Mouse (Mus musculus) liver, embryonic 15.5 days (tissue): ENCODE measurements around the gene Ankrd33b. TPM values are rescaled to one million over a fixed set of nuclear protein-coding genes. Genes with fewer than 3 reads are reported as not detected.

Experiments used
- ATAC-seq: fragments of 200-750 bp; cut with Nextera tagmentation; 2 replicates; pipeline ENCODE4 v1.8.0; 2017; ENCODE audit warnings: moderate number of reproducible peaks, mild to moderate bottlenecking, moderate library complexity; ENCODE audit not compliant: insufficient read depth
- H3K27ac ChIP-seq: fragments of 300-500 bp; sonication (generic); replicated peaks from 2 replicates; pipeline ENCODE4 v1.5.1; 2015; ENCODE audit warnings: mild to moderate bottlenecking, inconsistent platforms
- H3K27me3 ChIP-seq: fragments of 300-500 bp; sonication (generic); 2 replicates; pipeline ENCODE4 v1.6.1; 2015; ENCODE audit warnings: mild to moderate bottlenecking, inconsistent platforms
- H3K36me3 ChIP-seq: fragments of 300-500 bp; sonication (generic); replicated peaks from 2 replicates; pipeline ENCODE4 v1.6.1; 2015; ENCODE audit warnings: moderate library complexity, mild to moderate bottlenecking, inconsistent platforms
- H3K4me1 ChIP-seq: fragments of 300-500 bp; sonication (generic); replicated peaks from 2 replicates; pipeline ENCODE4 v1.6.1; 2015; ENCODE audit warnings: inconsistent platforms
- H3K4me2 ChIP-seq: fragments of 300-500 bp; sonication (generic); 2 replicates; pipeline ENCODE4 v1.6.1; 2015; ENCODE audit warnings: moderate library complexity, mild to moderate bottlenecking, inconsistent platforms
- H3K4me3 ChIP-seq: fragments of 300-500 bp; sonication (generic); replicated peaks from 2 replicates; pipeline ENCODE4 v1.5.1; 2015; ENCODE audit warnings: mild to moderate bottlenecking, inconsistent platforms
- H3K9ac ChIP-seq: fragments of 300-500 bp; sonication (generic); 2 replicates; pipeline ENCODE4 v1.6.1; 2015; ENCODE audit warnings: moderate library complexity, mild to moderate bottlenecking, inconsistent platforms
- H3K9me3 ChIP-seq: fragments of 300-500 bp; sonication (generic); replicated peaks from 2 replicates; pipeline ENCODE4 v1.6.1; 2016; ENCODE audit warnings: inconsistent platforms
- WGBS: fragments of 180-500 bp; shearing (Covaris S2); methylation state at CpG from one replicate; pipeline ENCODE4 v1.1.7; 2015; ENCODE audit warnings: mixed read lengths; ENCODE audit not compliant: insufficient replicate concordance; 5-methylcytosine and 5-hydroxymethylcytosine counted together
- polyA plus RNA-seq: library from polyadenylated mRNA; unstranded; fragments of >200 nt; fragmentation: Nextera tagmentation; extraction: Ambion mirVana; gene quantifications from 2 replicates; pipeline ENCODE4 v1.2.1, GENCODE M21; 2015

Ankrd33b gene
- polyA plus RNA-seq, 1 experiment from 2014 or later = 0.62 TPM

DNA sequence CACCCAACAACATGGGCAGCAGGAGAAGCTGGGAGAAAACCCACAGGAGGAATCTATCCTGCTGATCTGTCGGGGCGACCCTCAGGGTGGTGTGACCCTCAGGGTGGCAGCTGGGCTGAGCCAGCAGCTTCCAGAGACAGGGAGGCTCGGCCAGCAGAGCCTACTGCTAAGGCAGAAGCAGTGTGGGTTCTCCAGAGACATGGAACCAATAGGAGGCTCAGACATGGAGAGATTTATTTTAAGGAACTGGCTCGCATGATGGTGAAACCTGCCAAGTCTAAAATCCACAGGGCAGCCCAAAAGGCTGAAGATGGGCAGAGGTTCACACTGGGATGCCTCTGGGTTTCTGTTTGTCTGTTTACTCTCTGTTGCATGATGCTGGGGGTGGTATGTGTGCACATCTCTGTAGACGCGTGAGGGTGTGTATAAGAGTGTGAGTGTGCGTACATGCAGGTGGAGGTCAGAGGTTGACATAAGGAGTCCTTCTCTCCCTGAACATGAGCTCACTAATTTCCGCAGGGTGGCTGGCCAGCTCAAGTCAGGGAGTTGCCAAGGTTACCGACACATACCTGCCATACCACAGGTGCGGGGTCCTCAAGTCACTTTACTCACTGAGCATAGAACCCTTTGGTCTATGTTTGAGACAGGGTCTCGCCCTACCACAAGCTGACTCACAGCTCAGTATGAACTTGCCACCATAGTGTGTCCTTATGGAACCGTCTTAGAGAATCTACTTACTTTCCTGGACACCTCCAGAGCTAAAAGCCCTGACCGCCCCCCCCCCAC lies 14.8 kb downstream of the Ankrd33b start:
- Histone ChIP-seq H3K9me3 (no peaks in the 10 kb centered on the region), H3K27me3 (no peaks in the 10 kb centered on the region), H3K9ac (no peak overlapping the region), H3K36me3 (no peaks in the 10 kb centered on the region), H3K4me1 (0 out of 2 replicates have a peak, but pooled peaks cover 3% of the 10 kb centered on the region), H3K4me2 (no peak overlapping the region), H3K4me3 (no peak overlapping the region), H3K27ac (no peak overlapping the region)
- 61% methylated on average over 13 of the region's 13 CpGs for WGBS
- ATAC-seq = no peak

DNA sequence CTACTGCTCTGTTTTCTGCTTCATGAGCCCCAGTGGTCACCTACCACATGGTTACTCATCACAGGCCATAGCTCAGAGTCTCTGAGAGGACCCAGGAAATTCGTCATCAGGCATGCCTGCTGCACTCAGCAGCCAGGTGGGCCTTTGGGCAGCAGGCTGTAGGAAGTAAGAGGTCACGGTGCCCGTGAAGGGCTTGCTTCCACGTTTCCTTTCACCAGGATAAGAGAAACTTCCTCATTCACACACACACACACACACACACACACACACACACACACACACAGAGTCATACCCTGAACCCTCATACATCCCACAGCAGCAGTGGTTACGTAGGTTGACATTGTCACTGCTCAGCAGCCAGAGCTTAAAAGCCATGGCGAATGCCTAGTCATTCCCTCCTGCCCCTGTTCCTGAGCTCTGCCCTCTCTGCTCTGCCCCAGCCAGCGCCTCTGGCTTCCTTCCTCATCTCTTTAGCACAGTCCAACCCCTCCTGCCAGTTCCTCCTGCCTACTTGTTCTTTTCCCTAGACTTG lies 17.6 kb downstream of the Ankrd33b start:
- 27% methylated on average over 7 of the region's 7 CpGs for WGBS
- Histone ChIP-seq H3K9ac (no peak overlapping the region), H3K36me3 (no peaks in the 10 kb centered on the region), H3K9me3 (no peaks in the 10 kb centered on the region), H3K4me2 (no peak overlapping the region), H3K27ac (peak overlapping the region; percentile 45), H3K27me3 (no peaks in the 10 kb centered on the region), H3K4me1 (0 out of 2 replicates have a peak, but pooled peaks cover 3% of the 10 kb centered on the region), H3K4me3 (no peak overlapping the region)
- ATAC-seq = peak; percentile 42; the same call in 1 of the 2 replicates

DNA sequence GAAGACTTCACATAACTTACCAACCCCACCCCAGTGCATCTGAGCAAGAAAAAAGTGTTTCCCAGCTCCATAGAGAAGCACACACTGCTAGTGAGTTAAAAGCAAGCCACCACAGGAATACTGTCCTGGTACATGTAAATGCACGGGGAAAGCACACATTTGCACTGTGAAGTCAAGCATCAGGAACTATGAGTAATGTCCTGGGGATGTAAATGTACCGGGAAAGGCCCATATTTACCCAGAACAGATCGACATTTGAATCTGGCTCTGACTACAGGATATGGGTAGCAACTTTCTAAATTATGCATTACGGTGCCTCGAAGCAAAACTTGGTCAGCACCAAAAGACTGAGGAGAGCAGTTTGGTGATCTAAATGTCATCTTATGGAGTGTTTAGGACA lies 18.5 kb downstream of the Ankrd33b start:
- Histone ChIP-seq H3K9me3 (no peaks in the 10 kb centered on the region), H3K4me2 (no peak overlapping the region), H3K27me3 (no peaks in the 10 kb centered on the region), H3K27ac (no peak overlapping the region), H3K4me1 (0 out of 2 replicates have a peak, but pooled peaks cover 3% of the 10 kb centered on the region), H3K9ac (no peak overlapping the region), H3K4me3 (no peak overlapping the region), H3K36me3 (no peaks in the 10 kb centered on the region)
- ATAC-seq = no peak
- WGBS = 66% methylated on average over 5 of the region's 5 CpGs

DNA sequence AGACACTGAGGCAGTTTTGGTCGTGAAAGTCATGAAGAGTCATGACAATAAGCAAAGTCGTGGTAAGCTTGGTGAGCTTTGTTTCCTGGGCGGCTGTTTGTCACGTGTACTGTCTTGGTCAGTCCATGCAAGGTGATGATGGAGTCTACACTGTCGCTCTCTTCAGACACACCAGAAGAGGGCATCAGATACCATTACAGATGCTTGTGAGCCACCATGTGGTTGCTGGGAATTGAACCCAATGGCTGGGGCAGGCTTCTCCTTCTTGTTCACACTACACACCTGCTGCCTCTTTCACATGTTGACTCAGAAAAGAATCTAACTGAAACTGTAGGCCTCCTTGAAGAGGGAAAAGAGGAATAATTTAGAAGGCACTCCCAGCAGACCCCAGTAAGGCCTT lies 19.3 kb downstream of the Ankrd33b start:
- Histone ChIP-seq H3K27me3 (no peaks in the 10 kb centered on the region), H3K4me3 (no peak overlapping the region), H3K4me2 (no peak overlapping the region), H3K9ac (no peak overlapping the region), H3K27ac (no peak overlapping the region), H3K4me1 (0 out of 2 replicates have a peak, but pooled peaks cover 3% of the 10 kb centered on the region), H3K9me3 (no peaks in the 10 kb centered on the region), H3K36me3 (no peaks in the 10 kb centered on the region)
- WGBS = 63% methylated on average over 5 of the region's 5 CpGs
- no peak for ATAC-seq

DNA sequence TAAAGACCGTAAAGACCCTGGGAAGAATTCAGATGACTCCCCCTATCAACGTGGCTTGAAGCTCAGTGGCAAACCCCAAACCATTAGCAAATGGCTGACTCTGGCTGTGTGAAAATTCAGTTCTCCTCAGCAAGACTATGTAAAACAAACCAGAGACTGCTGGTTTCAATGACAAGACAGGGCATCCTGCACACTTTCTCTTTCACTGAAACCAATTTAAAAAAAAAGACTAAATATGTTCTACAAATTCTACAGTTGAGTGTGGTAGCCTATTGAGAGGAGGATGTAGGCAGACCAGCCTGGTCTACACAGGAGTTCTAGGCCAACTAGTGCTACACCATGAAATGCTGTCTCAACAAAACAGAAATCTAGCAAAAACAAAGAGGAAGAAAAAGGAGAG lies 21.0 kb downstream of the Ankrd33b start:
- Histone ChIP-seq H3K27ac (no peak overlapping the region), H3K36me3 (no peaks in the 10 kb centered on the region), H3K4me2 (no peak overlapping the region), H3K9ac (no peak overlapping the region), H3K9me3 (no peaks in the 10 kb centered on the region), H3K4me3 (no peak overlapping the region), H3K27me3 (no peaks in the 10 kb centered on the region), H3K4me1 (peaks cover 4% of the 10 kb centered on the region; the same call in 1 of the 2 replicates)
- WGBS = 64% methylated on average over 2 of the region's 2 CpGs
- ATAC-seq = no peak

DNA sequence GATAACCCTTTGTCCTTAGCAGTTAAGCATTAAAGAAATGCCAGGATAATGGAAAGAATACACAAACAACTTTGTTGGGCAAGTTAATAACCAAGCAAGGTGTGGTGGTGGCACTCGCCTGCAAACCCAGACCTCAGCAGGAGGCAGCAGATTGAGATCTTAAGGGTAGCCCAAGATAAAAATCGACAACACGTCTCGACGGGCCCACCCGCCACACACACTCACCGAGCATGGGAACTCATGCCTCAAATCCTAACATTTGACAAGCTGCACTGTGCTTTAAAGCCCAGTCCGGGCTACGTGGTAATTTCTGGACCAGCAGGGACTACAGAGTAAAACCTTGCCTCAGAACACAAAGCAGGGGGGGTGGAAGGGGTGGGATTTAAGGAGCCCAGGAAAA lies 22.2 kb downstream of the Ankrd33b start:
- Histone ChIP-seq H3K4me3 (no peak overlapping the region), H3K9ac (no peak overlapping the region), H3K27ac (no peak overlapping the region), H3K36me3 (no peaks in the 10 kb centered on the region), H3K4me2 (no peak overlapping the region), H3K4me1 (peaks cover 4% of the 10 kb centered on the region; the same call in 1 of the 2 replicates), H3K27me3 (no peaks in the 10 kb centered on the region), H3K9me3 (no peaks in the 10 kb centered on the region)
- 57% methylated on average over 9 of the region's 9 CpGs for WGBS
- no peak for ATAC-seq

DNA sequence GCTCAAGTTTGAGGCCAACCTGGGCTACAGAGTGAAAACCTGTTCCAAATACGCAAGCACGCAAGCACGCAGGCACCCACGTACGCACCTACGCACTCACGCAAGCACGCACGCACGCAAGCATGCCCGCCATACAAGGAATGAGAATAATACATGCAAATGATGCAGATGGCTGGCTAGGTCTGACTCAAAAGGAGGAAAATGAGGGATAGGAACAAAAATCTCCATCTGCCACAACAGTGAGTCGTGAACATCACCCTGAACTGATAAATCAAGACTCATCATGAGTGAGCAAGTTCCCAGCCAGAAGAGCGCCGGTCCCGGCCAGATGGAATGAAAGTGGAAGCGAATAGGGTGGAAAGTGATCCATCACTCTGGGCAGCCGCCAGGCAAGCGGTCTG lies 22.7 kb downstream of the Ankrd33b start:
- Histone ChIP-seq H3K27ac (no peak overlapping the region), H3K4me1 (peaks cover 4% of the 10 kb centered on the region; the same call in 1 of the 2 replicates), H3K9me3 (no peaks in the 10 kb centered on the region), H3K27me3 (no peaks in the 10 kb centered on the region), H3K4me3 (no peak overlapping the region), H3K36me3 (no peaks in the 10 kb centered on the region), H3K4me2 (no peak overlapping the region), H3K9ac (no peak overlapping the region)
- no peak for ATAC-seq
- 80% methylated on average over 18 of the region's 18 CpGs for WGBS

DNA sequence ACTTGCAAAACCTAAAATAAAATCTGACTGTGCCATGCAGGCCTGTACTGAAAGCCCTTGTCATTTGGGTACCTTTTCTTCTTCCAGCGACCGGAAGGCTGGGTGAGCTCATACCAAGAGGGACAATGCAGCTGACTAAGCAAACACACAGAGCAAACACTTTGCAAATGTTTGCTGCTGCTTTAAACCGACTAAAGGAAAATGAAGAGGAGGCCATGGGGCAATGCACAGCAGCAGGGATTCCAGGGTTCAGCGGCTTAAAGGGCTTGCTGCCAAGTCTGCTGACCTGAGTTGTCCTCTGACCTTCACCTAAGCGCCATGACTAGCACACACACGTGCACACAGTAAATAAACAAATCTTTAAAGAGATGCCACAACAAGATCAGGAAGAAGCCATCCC lies 23.9 kb downstream of the Ankrd33b start:
- Histone ChIP-seq H3K4me1 (peaks cover 4% of the 10 kb centered on the region; the same call in 1 of the 2 replicates), H3K27me3 (no peaks in the 10 kb centered on the region), H3K36me3 (no peaks in the 10 kb centered on the region), H3K9ac (no peak overlapping the region), H3K4me2 (peak overlapping the region; percentile 0; the same call in 1 of the 2 replicates), H3K27ac (no peak overlapping the region), H3K4me3 (no peak overlapping the region), H3K9me3 (no peaks in the 10 kb centered on the region)
- ATAC-seq = peak; percentile 57
- WGBS = 40% methylated on average over 6 of the region's 6 CpGs

DNA sequence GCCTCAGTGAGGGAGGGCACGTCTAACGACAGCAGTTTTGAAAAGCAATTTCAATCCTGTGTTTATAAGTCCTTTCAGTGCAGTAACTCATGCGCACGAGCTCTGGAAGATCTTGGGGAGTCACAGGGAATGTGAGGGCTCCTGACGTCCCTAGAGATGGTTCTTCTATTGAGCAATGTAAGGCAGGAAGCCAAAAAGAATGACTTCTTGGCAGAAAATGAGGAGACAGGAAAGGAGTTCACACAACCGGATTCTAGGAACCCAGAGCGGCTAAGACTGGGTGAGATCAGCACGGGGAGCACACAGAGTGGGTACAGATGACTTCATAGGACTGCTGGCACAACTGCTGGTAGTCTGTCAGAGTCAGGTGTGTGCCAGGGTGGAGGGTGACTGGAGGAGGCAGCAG lies 25.0 kb downstream of the Ankrd33b start:
- no peak overlapping the region for H3K9ac ChIP-seq
- no peak for ATAC-seq
- H3K4me3 ChIP-seq = no peak overlapping the region
- no peaks in the 10 kb centered on the region for H3K27me3 ChIP-seq
- 36% methylated on average over 8 of the region's 8 CpGs for WGBS
- H3K36me3 ChIP-seq = no peaks in the 10 kb centered on the region
- H3K4me1 ChIP-seq = peaks cover 4% of the 10 kb centered on the region; the same call in 1 of the 2 replicates
- no peak overlapping the region for H3K4me2 ChIP-seq
- no peaks in the 10 kb centered on the region for H3K9me3 ChIP-seq
- no peak overlapping the region for H3K27ac ChIP-seq

DNA sequence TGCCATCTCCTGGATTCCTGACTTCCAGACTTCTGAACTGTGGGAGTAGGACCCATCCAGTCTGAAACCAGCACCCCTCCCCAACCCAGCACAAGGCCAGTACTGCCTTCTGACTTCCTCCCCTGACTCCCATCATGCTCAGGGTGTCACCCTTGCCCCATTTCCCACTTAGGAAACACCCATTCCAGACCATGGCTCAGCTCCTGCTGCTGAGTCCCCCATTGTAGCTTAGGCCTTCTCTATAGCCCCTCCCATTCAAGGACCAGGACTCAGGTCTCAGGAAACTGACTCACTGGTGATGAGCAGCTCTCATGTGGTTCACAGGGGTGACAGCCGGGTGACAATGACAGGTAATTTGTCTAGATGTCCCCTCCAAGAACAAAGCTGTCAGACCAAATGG lies 25.5 kb downstream of the Ankrd33b start:
- Histone ChIP-seq H3K4me3 (no peak overlapping the region), H3K27me3 (no peaks in the 10 kb centered on the region), H3K4me1 (peaks cover 4% of the 10 kb centered on the region; the same call in 1 of the 2 replicates), H3K9me3 (no peaks in the 10 kb centered on the region), H3K36me3 (no peaks in the 10 kb centered on the region), H3K27ac (no peak overlapping the region), H3K4me2 (no peak overlapping the region), H3K9ac (no peak overlapping the region)
- 38% methylated on average over 1 of the region's 1 CpGs for WGBS
- ATAC-seq = no peak

DNA sequence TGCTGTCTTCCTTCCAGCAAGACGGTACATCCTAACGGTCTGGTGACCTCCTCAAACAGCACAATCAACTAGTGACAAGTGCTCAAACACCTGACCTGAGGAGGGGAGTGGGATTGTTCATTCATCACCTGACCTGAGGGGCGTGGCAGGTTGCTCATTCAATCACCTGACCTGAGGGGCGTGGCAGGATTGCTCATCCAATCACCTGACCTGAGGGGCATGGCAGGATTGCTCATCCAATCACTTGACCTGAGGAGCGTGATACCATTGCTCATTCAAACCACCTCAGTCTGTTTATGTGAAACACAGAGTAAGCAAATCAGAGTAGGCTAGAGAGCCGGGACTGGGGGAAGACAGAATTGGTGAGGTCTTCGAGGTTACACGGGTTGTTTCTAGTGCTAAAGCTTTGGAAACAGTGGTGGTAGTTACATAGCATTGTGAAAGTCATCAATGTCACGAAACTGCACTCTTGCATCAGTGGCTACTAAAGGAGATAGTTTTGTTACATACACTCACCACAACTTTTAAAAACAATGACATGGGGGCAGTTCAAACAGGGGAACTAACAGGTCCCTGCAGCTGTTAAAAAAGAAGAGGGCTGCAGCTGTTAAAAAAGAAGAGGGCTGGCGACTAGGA lies 28.8 kb downstream of the Ankrd33b start:
- Histone ChIP-seq H3K4me1 (peaks cover 4% of the 10 kb centered on the region; the same call in 1 of the 2 replicates), H3K27ac (no peak overlapping the region), H3K9me3 (no peaks in the 10 kb centered on the region), H3K4me2 (no peak overlapping the region), H3K36me3 (no peaks in the 10 kb centered on the region), H3K4me3 (no peak overlapping the region), H3K27me3 (no peaks in the 10 kb centered on the region), H3K9ac (no peak overlapping the region)
- ATAC-seq = no peak
- WGBS = 56% methylated on average over 10 of the region's 10 CpGs
